Mouse (Mus musculus): ENCODE data around the gene P2ry6.
A peak's percentile ranks its signal among the peaks of the same experiment; 100 is the strongest.

The P2ry6 gene

DNA sequence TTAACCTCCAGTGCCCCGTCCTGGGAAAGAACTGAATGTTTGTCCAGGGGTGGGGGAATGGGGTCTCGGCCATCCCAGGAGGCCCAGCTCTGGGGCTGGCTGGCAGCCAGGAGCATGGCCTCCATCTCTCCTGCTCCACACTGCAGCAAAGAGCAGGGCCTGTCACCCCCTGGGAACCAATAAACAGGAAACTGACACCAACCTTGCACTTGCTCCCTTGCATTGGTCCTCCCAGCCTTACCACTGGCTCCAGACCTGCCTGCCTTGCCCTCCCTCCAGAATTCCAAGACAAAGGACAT, 54.7 kb downstream of the P2ry6 start:
- no peak for ATAC-seq (ENCODE audit: insufficient number of reproducible peaks, low FRiP score, low TSS enrichment)

DNA sequence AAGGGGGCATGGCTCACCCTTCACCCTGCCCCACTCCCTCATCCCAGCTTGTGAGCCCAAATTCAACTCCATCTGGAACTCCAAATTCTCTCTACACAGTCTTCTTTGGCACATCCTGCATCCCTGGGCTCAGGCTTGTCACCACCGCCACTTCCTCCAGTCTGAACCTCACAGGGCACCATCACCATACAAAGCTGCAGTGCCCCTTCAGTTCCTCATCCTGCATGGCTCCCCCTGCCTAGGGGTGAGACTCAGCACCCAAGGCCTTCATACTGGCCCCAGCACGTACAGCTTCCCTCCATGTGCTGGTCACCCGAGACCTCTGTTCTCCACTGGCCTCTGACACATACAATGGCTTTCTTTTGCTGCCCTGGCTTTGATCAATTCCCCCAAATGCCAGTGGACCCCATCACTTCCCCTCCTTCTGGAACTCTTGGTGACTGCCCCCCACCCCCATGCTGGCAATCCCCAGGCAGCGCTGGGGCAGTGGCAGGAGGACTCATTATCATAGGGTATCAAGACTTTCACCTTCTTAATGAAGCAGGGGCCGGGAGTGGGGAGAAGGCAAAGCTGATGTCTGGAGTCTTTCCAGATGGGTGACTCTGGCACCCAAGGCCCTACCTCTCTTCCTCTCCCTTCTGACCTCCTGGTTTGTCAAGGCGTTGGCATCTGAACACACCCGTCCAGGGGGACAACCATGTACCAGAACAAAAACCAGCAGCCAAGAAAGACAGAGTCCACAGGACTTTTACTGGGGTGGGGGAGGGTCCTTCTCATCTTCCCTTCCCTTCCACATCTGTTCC, 55.2 kb downstream of the P2ry6 start:
- ATAC-seq (ENCODE audit: insufficient number of reproducible peaks, low FRiP score, low TSS enrichment): no peak

DNA sequence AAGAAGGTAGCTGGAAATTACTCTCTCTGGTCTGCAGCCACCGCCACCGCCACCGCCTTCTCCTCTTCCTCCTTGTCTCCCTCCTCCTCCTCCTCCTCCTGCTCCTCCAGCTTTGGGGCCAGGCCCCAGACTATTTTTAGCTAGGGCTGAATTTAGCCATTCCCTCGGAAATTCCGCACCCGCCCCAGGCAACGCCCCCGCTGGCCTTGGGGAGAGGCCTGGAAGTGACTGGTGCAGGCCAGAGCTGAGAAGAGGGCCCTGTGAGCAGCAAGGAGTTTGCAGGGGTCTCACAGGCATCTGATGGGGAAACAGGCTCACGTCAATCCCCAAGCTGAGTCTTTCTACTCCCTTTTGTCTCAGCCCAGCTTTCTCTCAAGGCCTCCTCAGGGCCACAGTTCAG, 56.3 kb downstream of the P2ry6 start:
- ATAC-seq (ENCODE audit: insufficient number of reproducible peaks, low FRiP score, low TSS enrichment): no peak

DNA sequence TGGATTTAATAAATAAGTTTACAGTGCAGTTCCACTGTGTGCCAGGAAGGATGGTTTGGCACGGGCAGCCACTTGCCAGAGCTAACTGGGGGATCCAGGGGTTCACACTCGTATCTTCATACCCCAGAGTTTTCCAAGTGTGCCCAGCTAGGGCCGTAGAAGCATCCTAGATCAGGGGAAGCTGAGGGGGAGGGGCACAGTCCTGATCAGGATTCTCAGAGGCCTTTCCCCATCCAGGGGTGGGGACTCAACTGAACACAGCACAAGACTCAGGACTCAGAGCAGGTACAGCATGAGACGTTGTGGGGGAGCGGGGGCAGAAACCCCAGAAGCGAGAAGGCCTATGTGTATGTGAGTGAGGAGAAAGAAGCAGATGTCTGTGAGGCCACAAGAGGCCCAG, 56.7 kb downstream of the P2ry6 start:
- no peak for ATAC-seq (ENCODE audit: insufficient number of reproducible peaks, low FRiP score, low TSS enrichment)

DNA sequence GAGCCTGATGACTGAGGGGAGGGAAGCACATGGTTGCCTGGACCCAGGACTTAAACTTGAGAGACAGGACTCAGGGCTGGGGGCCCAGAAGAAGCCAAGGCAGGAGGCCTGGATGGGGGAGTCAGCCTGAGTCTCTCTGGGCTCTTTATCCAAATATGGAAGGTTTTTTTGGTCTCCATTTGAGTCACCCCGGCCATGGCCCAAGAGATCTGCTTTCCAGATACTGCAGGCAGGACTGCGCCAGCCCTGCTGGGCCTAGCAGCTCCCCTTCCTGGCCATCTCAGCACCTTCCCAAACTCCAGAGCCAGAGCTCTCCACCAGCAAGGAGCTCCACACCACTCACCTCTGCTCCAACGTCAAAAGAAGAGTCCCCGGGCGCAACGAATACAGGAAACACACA, 57.9 kb downstream of the P2ry6 start:
- no peak for ATAC-seq (ENCODE audit: insufficient number of reproducible peaks, low FRiP score, low TSS enrichment)

DNA sequence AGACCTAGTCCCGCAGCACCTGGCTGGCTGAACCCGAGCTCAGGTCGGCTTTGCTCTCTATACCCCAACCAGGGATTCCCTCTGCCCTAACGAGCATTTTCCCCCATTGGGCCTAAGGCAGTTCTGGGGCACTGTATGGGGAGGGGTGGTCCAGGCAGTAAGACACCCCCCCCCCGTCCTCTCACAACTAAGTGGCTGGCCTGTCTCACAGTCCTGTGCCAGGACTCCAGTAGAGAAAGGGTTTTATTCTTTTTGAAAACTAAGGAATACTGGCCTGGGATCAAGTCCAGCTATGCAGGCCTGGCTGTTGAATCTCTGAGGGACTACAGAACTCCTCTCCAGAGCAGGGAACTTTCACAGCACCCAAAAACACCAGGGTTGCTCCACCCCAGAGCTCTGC, 59.2 kb downstream of the P2ry6 start:
- ATAC-seq (ENCODE audit: insufficient number of reproducible peaks, low FRiP score, low TSS enrichment): no peak

DNA sequence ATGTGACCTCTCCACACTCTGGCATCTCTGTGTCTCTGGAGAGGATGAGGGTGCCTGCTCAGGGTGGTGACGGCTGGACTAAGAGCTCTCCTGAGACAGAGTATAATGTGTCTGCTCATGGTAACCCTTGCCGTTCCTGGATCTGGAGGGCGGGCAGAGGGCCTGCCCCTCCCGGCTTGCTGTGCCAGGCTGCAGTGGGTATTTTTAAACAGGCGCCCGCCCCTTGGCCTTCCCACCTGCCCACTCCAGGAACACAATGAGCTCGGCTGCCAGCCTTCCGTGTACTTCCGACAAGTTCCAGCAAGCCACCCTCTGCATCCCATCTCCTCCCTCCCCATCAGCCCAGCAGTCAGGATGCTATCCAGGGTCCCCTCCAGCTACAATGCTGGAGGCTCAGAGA, 62.7 kb downstream of the P2ry6 start:
- ATAC-seq (ENCODE audit: insufficient number of reproducible peaks, low FRiP score, low TSS enrichment): no peak

DNA sequence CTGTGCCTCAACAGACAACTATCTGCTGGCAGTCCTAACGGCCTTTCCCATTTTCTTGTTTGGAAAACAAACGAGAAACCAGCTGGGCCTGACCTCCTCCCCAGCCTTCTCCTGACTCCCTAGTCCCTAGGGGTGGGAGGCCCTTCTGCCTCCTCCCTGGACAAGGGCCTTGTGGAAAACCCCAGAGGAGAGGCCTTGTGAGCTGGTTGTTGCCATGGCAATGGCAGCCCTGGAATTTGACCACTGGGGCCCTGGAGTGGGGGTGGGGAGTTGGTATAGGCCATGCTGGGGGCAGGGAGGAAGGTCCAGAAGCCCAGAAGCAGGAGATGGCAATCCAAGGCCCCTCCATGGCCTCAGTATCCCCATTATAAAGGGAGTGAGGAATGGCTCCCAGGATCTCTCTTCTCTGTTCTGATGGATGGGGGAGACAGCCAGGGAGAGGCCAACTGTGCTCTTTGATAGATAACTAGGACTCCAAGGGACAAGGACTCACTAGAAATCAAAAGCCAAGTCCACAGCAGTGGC, 63.1 kb downstream of the P2ry6 start:
- ATAC-seq (ENCODE audit: insufficient number of reproducible peaks, low FRiP score, low TSS enrichment): no peak

DNA sequence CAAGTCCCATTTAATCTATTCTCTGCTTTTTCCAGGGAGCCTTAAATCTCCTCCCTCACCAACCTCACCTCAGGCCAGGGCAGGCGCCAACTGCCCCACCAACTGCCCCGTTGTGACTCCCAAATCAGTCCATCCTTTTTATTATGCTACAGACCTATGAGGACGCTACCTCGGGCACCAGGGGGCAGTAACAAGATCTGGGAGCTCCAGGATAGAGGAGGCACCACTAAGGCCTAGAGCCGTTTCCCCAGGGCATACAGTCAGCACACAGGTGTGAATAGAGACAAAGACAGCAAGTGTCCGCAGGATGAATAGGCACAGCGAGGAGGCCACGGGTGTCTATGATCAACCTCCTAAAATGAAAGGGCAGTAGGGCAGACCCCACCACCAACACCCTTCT, 65.9 kb downstream of the P2ry6 start:
- no peak for ATAC-seq (ENCODE audit: insufficient number of reproducible peaks, low FRiP score, low TSS enrichment)

DNA sequence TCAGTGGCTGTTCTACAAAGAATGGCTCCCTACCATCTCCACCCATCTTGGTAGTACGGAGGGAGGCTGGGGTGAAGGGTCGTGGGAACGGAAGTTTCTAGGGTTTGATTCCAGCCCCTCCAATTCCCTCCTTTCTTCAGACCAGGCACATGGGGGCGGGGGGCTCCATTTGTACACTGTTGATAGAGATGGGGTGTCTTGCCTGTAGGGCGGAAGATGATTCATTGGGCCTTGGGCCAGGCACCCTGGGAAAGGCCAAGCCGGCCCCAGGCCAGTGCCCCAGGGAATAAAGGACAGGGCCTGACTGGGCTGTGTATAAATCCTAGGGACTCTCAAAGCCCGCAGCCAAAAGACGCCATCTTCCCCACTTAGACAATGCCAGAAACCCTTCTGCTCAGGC, 66.4 kb downstream of the P2ry6 start:
- no peak for ATAC-seq (ENCODE audit: insufficient number of reproducible peaks, low FRiP score, low TSS enrichment)

DNA sequence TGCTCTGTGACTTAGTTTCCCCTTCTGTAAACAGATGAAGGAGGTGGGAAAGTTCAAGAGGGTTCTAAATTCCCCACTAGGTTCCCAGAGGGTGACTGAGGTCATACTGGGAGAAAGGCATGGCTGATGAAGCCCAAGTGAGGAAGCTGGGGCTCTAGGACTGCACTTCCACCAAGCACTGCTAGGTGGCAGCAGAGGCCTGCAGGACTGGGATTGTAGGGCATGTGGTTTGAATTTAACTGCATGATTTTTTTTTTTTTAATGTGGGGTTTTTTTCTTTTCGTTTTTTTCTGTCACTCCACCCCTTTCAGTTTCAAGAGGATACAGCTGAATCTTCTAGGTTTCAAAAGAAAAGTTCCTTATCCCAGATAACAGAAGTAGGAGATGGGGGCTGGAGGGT, 67.2 kb downstream of the P2ry6 start:
- peak; percentile 50 for ATAC-seq (ENCODE audit: insufficient number of reproducible peaks, low FRiP score, low TSS enrichment)

DNA sequence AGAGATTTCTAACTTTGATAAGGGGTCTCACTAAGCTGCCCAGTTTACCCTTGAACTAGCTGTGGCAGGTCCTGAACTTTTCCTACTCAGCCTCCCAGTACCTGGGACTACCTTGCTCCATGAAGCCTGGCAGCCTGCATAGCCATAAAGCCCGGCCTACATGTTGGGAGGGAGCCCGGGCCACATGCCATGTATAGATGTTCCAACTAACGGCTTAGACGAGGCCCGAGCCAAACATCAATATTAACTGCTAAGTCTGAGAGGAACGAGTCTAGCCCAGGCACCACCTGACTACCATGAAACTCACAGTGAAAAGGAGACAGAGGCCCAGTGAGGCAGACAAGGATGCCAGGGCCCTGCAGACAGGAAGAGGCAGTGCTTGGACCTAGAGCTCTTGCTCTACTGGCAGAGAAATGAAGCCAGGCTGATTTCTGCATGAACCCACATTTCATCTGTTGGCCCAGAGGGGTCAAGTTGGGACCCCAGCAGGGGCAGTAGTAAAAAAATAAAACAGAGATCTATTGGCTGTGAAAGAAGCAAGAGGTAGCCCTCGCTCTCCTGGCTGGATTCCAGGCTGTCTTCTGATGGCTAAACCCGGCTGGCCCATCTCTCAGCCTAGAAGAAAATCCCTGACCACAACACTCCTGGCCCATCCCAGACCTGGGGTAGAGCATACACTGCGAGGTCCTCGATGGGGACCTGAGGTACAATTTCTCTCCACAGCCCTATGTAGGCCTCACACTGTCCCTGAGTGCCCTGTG, 68.2 kb downstream of the P2ry6 start:
- no peak for ATAC-seq (ENCODE audit: insufficient number of reproducible peaks, low FRiP score, low TSS enrichment)

DNA sequence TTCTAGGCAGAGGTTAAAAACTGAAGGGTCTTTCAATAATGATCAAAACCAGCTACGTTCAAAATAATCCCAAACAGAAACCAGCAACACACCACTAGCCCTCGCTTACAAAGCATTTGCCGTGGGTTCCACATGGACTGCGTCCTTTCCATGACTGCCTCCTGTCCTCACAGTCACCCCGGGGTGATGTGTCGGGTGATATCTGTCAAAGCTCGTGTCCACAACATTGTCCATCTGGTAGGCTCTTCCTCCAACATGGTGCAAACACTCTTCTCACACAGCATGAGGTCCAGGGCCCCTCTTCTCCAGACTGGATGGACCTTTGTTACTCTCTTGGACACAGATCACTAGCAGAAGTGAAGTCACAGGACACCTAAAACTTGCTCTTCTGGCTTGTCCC, 69.4 kb downstream of the P2ry6 start:
- no peak for ATAC-seq (ENCODE audit: insufficient number of reproducible peaks, low FRiP score, low TSS enrichment)

DNA sequence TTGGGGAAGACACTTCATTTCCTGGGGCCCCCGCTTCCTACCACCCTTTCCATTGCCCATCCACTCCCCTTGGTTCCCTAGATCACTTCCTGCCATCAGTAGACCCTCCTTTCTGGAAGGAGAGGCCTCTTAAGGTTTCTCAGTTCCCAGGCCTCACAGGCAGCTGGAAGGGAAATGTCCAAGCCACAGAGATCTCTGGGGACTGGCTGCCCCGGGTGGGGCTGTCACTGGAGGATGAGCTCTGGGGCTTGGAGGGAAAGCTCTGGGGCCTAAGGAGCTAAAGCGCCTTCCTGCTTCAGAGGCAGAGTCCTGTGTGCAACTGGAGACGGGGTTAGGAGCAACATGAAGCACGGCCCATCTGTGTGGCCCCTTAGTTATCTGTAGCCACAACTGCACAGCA, 69.8 kb downstream of the P2ry6 start:
- ATAC-seq (ENCODE audit: insufficient number of reproducible peaks, low FRiP score, low TSS enrichment): no peak

DNA sequence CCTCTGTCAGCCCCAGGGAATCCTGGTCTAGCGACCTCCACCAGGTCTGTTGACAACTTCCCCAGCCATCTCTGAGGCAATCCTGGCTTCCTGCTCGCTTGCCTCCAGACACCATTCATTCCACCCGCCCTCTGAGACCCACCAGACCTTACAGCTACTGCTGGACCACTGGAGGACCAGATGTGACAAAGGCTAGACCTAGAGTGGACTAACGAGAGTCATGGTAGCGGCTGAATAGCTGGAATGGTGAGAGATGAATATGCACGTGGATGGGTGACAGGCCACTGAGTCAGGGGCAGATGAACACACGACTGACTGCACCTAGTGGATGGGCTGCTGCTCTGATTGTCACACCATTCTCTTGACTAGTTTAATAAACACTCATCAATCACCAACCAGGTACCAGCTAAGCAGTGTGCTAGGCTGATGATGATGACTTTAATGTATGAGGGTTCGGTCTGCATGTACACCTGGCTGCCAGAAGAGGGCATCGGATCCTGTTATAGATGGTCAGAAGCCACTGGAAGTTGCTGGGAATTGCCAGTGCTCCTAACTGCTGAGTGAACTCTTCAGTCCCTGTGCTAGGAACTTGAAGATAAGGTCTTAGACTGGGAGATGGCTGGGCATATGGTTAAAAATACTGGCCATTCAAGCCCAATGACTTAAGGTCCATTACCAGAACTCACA, 71.9 kb downstream of the P2ry6 start:
- ATAC-seq (ENCODE audit: insufficient number of reproducible peaks, low FRiP score, low TSS enrichment): no peak

DNA sequence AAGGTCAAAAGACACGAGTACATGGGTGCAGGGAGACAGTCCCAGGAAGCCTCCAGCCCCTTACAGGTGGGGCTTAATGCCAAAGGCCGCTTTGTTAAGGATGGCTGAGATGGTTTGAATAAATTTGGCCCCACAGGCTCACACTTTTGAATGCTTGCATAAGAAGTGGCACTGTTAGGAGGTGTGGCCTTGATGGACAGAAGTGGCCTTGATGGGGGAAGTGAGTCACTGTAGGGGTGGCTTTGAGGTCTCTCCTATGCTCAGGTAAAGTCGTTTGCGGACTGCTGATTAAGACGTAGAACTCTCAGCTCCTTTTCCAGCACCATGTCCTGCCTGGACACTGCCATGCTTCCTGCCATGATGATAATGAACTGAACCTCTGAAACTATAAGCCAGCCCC, 76.6 kb downstream of the P2ry6 start:
- no peak for ATAC-seq (ENCODE audit: insufficient number of reproducible peaks, low FRiP score, low TSS enrichment)

DNA sequence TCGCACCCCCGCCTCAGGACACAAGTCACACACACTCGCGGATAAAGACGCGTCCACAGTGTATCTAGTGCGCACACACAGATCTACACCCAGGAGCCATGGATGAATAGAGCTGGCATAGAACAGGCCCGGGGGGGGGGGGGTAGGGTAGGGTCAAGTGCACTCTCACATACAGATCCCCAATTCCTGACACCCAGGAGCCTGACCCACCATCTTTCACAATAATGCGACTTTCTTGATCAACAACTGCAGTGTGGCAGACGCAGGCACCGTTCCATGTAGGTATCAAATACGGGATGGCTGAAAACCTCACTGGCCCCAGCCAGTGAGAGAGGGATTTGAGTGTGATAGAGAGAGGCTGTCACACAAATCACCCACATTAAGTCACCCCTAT, 79.6 kb downstream of the P2ry6 start:
- ATAC-seq (ENCODE audit: insufficient number of reproducible peaks, low FRiP score, low TSS enrichment): no peak

DNA sequence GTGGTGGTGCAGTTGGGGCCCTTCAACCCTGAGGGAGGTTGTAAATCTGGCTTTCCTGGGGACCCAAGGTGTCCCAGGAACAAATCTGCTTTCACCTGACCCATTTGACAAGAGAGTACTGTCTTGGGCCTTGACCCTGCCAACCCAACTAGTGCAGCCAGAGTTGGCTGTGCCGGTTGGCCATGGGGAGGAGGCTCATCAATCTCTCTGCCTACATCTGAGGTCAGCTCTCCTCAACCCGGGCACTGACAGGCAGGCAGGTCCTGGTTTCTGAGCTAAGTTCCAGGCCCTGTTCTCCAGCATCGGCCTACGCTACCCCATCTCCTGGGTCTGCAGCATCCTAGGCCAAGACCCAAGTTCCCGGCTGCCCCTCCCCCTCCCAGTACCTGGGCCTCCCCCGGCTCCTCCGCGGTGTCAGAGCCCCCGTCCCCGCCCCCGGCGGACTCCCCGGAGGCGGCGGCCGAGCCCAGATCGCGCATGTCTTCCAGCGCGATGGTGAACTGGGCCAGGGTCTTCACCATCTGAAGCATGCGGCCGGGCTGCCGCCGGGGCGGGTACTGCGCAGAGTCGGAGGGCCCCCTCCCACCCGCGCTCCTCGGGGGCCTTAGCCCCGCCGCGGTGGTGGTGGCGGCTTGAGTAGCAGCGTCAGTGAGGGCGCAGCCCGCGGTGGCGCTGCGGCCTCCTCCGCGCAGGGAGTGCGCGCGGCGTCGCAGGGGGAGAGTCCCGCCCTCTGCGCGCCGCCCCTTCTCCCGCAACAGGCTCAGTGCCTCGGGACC, 80.2 kb downstream of the P2ry6 start:
- ATAC-seq (ENCODE audit: insufficient number of reproducible peaks, low FRiP score, low TSS enrichment): peak; percentile 56

DNA sequence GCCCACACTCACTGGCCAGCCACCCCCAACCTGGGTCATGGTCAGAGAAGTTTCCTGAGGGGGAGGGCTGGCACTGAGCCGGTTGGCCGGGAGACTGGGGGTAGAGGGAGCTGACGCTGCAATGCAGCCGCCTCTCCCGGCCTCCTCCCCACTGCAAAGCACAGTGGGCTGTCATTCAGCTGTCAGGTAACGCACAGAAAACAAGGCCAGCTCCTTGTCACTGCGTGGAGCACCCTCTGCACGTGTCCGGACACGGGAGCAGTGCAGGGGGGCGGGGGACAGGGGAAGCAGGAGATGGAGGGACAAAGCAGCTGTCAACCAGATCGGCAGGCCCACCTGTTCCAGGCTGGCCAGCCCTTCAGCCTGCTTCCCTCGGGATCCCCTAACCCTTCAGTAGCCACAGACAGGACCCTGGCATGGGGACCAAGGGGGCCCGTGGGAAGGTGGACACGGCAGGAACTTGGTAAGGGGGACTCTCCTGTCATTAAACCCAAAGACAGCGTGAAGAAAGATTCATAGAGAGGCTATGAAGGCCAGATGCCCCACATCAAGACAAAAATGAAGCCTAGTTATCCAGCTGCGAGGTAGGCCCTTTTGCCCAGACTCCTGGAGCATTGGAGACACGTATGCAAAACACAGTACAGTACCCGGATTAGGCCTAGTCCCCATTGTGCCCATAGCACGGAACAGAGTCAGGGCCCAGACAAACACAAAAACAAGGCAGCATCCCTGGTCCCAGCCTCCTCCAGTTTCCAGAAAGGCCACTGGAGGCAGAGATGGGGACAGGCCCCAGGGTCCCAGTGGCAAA, 81.0 kb downstream of the P2ry6 start:
- 0 out of 2 replicates have a peak, but pooled peaks have one; percentile 9 for ATAC-seq (ENCODE audit: insufficient number of reproducible peaks, low FRiP score, low TSS enrichment)
